Mouse (Mus musculus): ENCODE data around the gene Ccnyl1. TPM values are rescaled to one million over a fixed set of nuclear protein-coding genes. Genes with fewer than 3 reads are reported as not detected.

The Ccnyl1 gene
- polyA plus RNA-seq, 1 experiment from 2014 or later, result 24.6 TPM

- DNase-seq (ENCODE audit: low read depth, low spot score) (no peak), ATAC-seq (no peak)
- POLR2A ChIA-PET, result no interaction called here
- in situ Hi-C loops (cut with MboI; ENCODE audit: low pct_unique_long_range_greater_than_20kb), result no loop called here
- H3K27me3 ChIP-seq, result no peaks in the 10 kb centered on the region
- CTCF ChIA-PET, result no interaction called here
- TF ChIP-seq CTCF (IDR thresholded peaks at IDR 0.05), result no peak
Measured at GRCm38 (mm10) chr1:64695156-64695555, 4.9 kb downstream of the Ccnyl1 start.

- no peak for ATAC-seq
Measured at GRCm38 (mm10) chr1:64701780-64702179, 11.5 kb downstream of the Ccnyl1 start.

GRCm38 (mm10) chr1:64705230-64705629, 15.0 kb downstream of the Ccnyl1 start:
- TF ChIP-seq CTCF (IDR thresholded peaks at IDR 0.05), result peak; percentile 73
- CTCF ChIA-PET, result interaction anchor here (0.7 to 2.2 kb wide), 21 partner anchors 9 to 317 kb away, joined by 3 to 18 read pairs (median 3); partner anchors contain the start of genes Ccnyl1 and Mettl21a
- in situ Hi-C loops (cut with MboI; ENCODE audit: low pct_unique_long_range_greater_than_20kb), result loop anchor here (5.0 kb wide), 2 partner anchors 173 to 1048 kb away; partner anchors contain the start of gene Creb1
- ATAC-seq (peak; percentile 54), DNase-seq (ENCODE audit: low read depth, low spot score) (no peak)
- POLR2A ChIA-PET, result no interaction called here
- H3K27me3 ChIP-seq, result no peaks in the 10 kb centered on the region

More at GRCm38 (mm10) chr1:64701780-64702179, 11.5 kb downstream of the Ccnyl1 start:
- no peak for DNase-seq (ENCODE audit: low read depth, low spot score)
- no peaks in the 10 kb centered on the region for H3K27me3 ChIP-seq
- CTCF ChIA-PET, result interaction anchor here (1.0 kb wide), 1 partner anchor 146 kb away, joined by 3 read pairs; no protein-coding TSS in a partner anchor
- in situ Hi-C loops (cut with MboI; ENCODE audit: low pct_unique_long_range_greater_than_20kb), result no loop called here
- peak; percentile 30 for TF ChIP-seq CTCF (IDR thresholded peaks at IDR 0.05)
- POLR2A ChIA-PET, result interaction anchor here (0.7 kb wide), 1 partner anchor 212 kb away, joined by 3 read pairs; no protein-coding TSS in a partner anchor

- ChIA-PET CTCF (interaction anchor here (1.6 kb wide), 1 partner anchor 10 kb away, joined by 6 read pairs; no protein-coding TSS in a partner anchor), POLR2A (no interaction called here)
- DNase-seq (ENCODE audit: low read depth, low spot score) (no peak), ATAC-seq (no peak)
- in situ Hi-C loops (cut with MboI; ENCODE audit: low pct_unique_long_range_greater_than_20kb), result loop anchor here (5.0 kb wide), 2 partner anchors 174 to 1049 kb away; partner anchors contain the start of gene Creb1
- no peak for TF ChIP-seq CTCF (IDR thresholded peaks at IDR 0.05)
- H3K27me3 ChIP-seq, result no peaks in the 10 kb centered on the region
Measured at GRCm38 (mm10) chr1:64706610-64707009, 16.4 kb downstream of the Ccnyl1 start.

- H3K27me3 ChIP-seq, result no peaks in the 10 kb centered on the region
- ATAC-seq (no peak), DNase-seq (ENCODE audit: low read depth, low spot score) (no peak)
- peak; percentile 79 for TF ChIP-seq CTCF (IDR thresholded peaks at IDR 0.05)
- in situ Hi-C loops (cut with MboI; ENCODE audit: low pct_unique_long_range_greater_than_20kb), result loop anchor here (5.0 to 10.0 kb wide), 4 partner anchors 178 to 1053 kb away; partner anchors contain the start of gene Creb1
- CTCF ChIA-PET, result interaction anchor here (0.8 to 1.4 kb wide), 4 partner anchors 14 to 300 kb away, joined by 3 read pairs; partner anchors contain the start of gene Mettl21a
- POLR2A ChIA-PET, result no interaction called here
Measured at GRCm38 (mm10) chr1:64709891-64710290, 19.6 kb downstream of the Ccnyl1 start.

- ATAC-seq (no peak), DNase-seq (ENCODE audit: low read depth, low spot score) (no peak)
- in situ Hi-C loops (cut with MboI; ENCODE audit: low pct_unique_long_range_greater_than_20kb), result loop anchor here (10.0 kb wide), 2 partner anchors 273 to 463 kb away; no protein-coding TSS in a partner anchor
- POLR2A ChIA-PET, result no interaction called here
- TF ChIP-seq CTCF (IDR thresholded peaks at IDR 0.05), result no peak
- CTCF ChIA-PET, result no interaction called here
- no peaks in the 10 kb centered on the region for H3K27me3 ChIP-seq
Measured at GRCm38 (mm10) chr1:64712006-64712760, 21.9 kb downstream of the Ccnyl1 start.

GRCm38 (mm10) chr1:64715458-64715857, 25.2 kb downstream of the Ccnyl1 start:
- ATAC-seq (peak; percentile 83), DNase-seq (ENCODE audit: low read depth, low spot score) (no peak)
- in situ Hi-C loops (cut with MboI; ENCODE audit: low pct_unique_long_range_greater_than_20kb), result loop anchor here (10.0 kb wide), 2 partner anchors 269 to 459 kb away; no protein-coding TSS in a partner anchor
- no peaks in the 10 kb centered on the region for H3K27me3 ChIP-seq
- POLR2A ChIA-PET, result no interaction called here
- no peak for TF ChIP-seq CTCF (IDR thresholded peaks at IDR 0.05)
- CTCF ChIA-PET, result interaction anchor here (0.9 kb wide), 2 partner anchors 10 to 218 kb away, joined by 3 read pairs; no protein-coding TSS in a partner anchor

GRCm38 (mm10) chr1:64716589-64717304, 26.5 kb downstream of the Ccnyl1 start:
- TF ChIP-seq CTCF (IDR thresholded peaks at IDR 0.05), result no peak
- ATAC-seq, result no peak
- H3K27me3 ChIP-seq, result no peaks in the 10 kb centered on the region
- no peak for DNase-seq (ENCODE audit: low read depth, low spot score)
- CTCF ChIA-PET, result interaction anchor here (1.3 to 2.9 kb wide), 6 partner anchors 11 to 303 kb away, joined by 3 to 18 read pairs (median 4); no protein-coding TSS in a partner anchor
- POLR2A ChIA-PET, result interaction anchor here (0.6 to 0.7 kb wide), 2 partner anchors 16 to 49 kb away, joined by 3 read pairs; no protein-coding TSS in a partner anchor
- in situ Hi-C loops (cut with MboI; ENCODE audit: low pct_unique_long_range_greater_than_20kb), result loop anchor here (10.0 kb wide), 2 partner anchors 268 to 458 kb away; no protein-coding TSS in a partner anchor

- peak; percentile 80 for ATAC-seq
Measured at GRCm38 (mm10) chr1:64717504-64717903, 27.2 kb downstream of the Ccnyl1 start.

More at GRCm38 (mm10) chr1:64717504-64717903, 27.2 kb downstream of the Ccnyl1 start:
- POLR2A ChIA-PET, result interaction anchor here (0.7 to 1.5 kb wide), 2 partner anchors 48 to 239 kb away, joined by 3 read pairs; partner anchors contain the start of gene Plekhm3
- TF ChIP-seq CTCF (IDR thresholded peaks at IDR 0.05), result peak; percentile 93
- CTCF ChIA-PET, result interaction anchor here (0.6 to 2.9 kb wide), 10 partner anchors 10 to 303 kb away, joined by 3 to 18 read pairs (median 4); partner anchors contain the start of gene Plekhm3
- no peak for DNase-seq (ENCODE audit: low read depth, low spot score)
- in situ Hi-C loops (cut with MboI; ENCODE audit: low pct_unique_long_range_greater_than_20kb), result loop anchor here (10.0 kb wide), 2 partner anchors 267 to 457 kb away; no protein-coding TSS in a partner anchor
- H3K27me3 ChIP-seq, result no peaks in the 10 kb centered on the region
